Mouse (Mus musculus): Measurements from ENCODE around the gene Tanc1. TPM values are rescaled to one million over a fixed set of nuclear protein-coding genes. Genes with fewer than 3 reads are reported as not detected.

The Tanc1 gene
- total RNA-seq, 2 experiments from 2014 or later: 26.3 to 32.3 TPM

DNA sequence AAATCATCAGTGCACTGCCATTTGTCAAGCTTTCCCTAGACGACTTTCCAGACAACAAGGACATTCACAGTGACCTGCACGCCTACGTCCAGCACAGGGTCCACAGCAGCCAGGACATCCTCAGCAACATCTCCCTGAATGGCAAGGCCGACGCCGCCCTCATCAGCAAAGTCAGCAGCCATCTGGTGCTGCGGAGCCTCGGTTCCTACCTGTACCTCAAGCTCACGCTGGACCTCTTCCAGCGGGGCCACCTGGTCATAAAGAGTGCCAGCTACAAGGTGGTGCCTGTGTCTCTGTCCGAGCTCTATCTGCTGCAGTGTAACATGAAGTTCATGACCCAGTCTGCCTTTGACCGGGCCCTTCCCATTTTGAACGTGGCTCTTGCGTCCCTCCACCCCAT is 187.7 kb downstream of the Tanc1 start:
- Histone ChIP-seq H3K4me3 (no peak overlapping the region), H3K27ac (no peak overlapping the region)
- no peak for DNase-seq (ENCODE audit: extremely low spot score in 1 of 2, low spot score in 2 of 2)
- intact Hi-C loops (cut with DNase I): no loop called here
- TF ChIP-seq CTCF (IDR thresholded peaks at IDR 0.05): no peak

- no peak overlapping the region for H3K4me3 ChIP-seq
- no peak for TF ChIP-seq CTCF (IDR thresholded peaks at IDR 0.05)
These were observed 188.8 kb downstream of the Tanc1 start for GRCm38 (mm10) chr2:59800481-59801266.

DNA sequence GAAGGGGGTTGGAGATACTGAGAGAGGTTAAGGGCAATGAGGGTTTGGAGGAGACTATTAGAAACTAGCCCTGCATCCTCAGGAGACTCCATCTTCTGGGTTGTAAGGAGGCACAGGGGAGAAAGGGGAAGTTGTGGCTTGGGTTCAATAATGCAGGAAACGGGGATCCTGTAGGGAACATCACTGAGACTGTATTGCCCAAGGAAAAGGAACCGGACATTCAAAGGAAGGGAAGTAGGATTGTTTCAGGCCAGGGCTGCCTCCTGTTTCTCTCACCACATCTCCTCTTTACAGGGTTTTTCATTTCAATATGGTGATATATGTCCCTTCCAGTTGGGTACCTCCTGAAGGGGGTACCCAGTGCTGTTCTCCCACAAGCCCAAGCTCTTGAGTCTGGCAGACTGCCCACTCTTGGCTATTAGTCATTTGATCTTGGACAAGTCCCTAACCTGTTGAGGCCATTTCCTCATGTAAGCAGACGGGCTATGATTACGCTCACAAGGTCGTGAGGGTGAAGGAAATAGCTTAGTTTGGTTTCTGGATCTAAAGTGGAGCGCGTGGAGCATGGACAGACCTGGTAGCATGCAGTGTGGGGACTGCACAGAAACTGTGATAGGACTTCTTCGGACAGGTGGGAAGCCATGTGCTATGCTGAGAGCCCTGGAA is 191.0 kb downstream of the Tanc1 start:
- Histone ChIP-seq H3K27ac (no peak overlapping the region), H3K4me3 (no peak overlapping the region)
- intact Hi-C loops (cut with DNase I): no loop called here
- TF ChIP-seq CTCF (IDR thresholded peaks at IDR 0.05): no peak
- no peak for DNase-seq (ENCODE audit: extremely low spot score in 1 of 2, low spot score in 2 of 2)

More at GRCm38 (mm10) chr2:59800481-59801266, 188.8 kb downstream of the Tanc1 start:
- no peak for DNase-seq (ENCODE audit: extremely low spot score in 1 of 2, low spot score in 2 of 2)
- intact Hi-C loops (cut with DNase I): no loop called here
- no peak overlapping the region for H3K27ac ChIP-seq

GRCm38 (mm10) chr2:59805595-59805994 is 193.8 kb downstream of the Tanc1 start:
- H3K27ac ChIP-seq: no peak overlapping the region
- intact Hi-C loops (cut with DNase I): no loop called here
- TF ChIP-seq CTCF (IDR thresholded peaks at IDR 0.05): no peak
- no peak overlapping the region for H3K4me3 ChIP-seq
- DNase-seq (ENCODE audit: extremely low spot score in 1 of 2, low spot score in 2 of 2): no peak

GRCm38 (mm10) chr2:59806038-59806437 is 194.2 kb downstream of the Tanc1 start:
- intact Hi-C loops (cut with DNase I): no loop called here

DNA sequence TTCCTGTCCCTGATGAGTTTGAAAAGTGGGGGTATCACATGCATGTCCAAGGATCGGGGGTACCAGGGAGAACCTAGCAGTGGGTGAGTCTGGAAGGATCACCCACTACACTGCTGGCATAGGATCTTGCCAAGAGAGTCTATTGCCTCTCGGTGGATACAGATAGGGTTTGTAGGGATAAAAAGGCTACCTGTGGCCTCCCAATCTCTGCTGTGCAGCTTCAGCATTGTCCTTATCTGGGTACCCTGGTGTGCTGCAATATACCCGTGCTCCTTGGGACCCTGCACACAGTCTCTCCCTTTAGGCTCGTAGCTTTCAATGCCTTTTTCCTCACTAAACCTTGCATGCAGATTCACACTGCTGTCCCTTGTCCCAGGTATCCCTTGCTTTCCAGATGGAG is 196.8 kb downstream of the Tanc1 start:
- Histone ChIP-seq H3K27ac (no peak overlapping the region), H3K4me3 (no peak overlapping the region)
- no peak for TF ChIP-seq CTCF (IDR thresholded peaks at IDR 0.05)
- intact Hi-C loops (cut with DNase I): no loop called here
- no peak for DNase-seq (ENCODE audit: extremely low spot score in 1 of 2, low spot score in 2 of 2)

More at GRCm38 (mm10) chr2:59806038-59806437, 194.2 kb downstream of the Tanc1 start:
- no peak for TF ChIP-seq CTCF (IDR thresholded peaks at IDR 0.05)
- H3K4me3 ChIP-seq: no peak overlapping the region
- DNase-seq (ENCODE audit: extremely low spot score in 1 of 2, low spot score in 2 of 2): no peak
- H3K27ac ChIP-seq: no peak overlapping the region

DNA sequence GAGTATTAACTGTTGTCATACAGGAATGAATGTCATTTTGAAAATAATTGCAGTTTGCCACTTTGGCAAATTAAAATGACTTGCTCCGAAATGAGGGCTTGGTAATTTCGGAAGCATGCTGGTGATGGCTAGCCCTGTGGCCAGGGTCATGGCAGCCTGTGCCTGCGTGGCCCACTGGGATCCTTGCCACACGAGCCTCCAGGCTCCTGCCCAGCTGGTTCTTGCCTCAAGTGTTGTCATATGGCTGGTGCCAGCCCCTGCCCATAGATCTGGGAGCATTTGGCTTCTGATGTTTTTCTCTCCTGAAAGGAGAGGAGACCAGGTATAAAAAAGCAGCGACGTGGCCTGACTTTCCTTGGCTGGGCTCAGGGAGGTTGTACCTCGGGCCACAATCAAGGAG is 198.2 kb downstream of the Tanc1 start:
- intact Hi-C loops (cut with DNase I): no loop called here
- TF ChIP-seq CTCF (IDR thresholded peaks at IDR 0.05): no peak
- no peak for DNase-seq (ENCODE audit: extremely low spot score in 1 of 2, low spot score in 2 of 2)
- Histone ChIP-seq H3K27ac (no peak overlapping the region), H3K4me3 (no peak overlapping the region)

- intact Hi-C loops (cut with DNase I): no loop called here
- TF ChIP-seq CTCF (IDR thresholded peaks at IDR 0.05): no peak
- no peak overlapping the region for H3K27ac ChIP-seq
- no peak for DNase-seq (ENCODE audit: extremely low spot score in 1 of 2, low spot score in 2 of 2)
- no peak overlapping the region for H3K4me3 ChIP-seq
These were observed 199.4 kb downstream of the Tanc1 start for GRCm38 (mm10) chr2:59811247-59811646.

GRCm38 (mm10) chr2:59812641-59813040 is 200.8 kb downstream of the Tanc1 start:
- DNase-seq (ENCODE audit: extremely low spot score in 1 of 2, low spot score in 2 of 2): no peak
- H3K27ac ChIP-seq: no peak overlapping the region
- TF ChIP-seq CTCF (IDR thresholded peaks at IDR 0.05): no peak
- H3K4me3 ChIP-seq: no peak overlapping the region
- intact Hi-C loops (cut with DNase I): no loop called here

DNA sequence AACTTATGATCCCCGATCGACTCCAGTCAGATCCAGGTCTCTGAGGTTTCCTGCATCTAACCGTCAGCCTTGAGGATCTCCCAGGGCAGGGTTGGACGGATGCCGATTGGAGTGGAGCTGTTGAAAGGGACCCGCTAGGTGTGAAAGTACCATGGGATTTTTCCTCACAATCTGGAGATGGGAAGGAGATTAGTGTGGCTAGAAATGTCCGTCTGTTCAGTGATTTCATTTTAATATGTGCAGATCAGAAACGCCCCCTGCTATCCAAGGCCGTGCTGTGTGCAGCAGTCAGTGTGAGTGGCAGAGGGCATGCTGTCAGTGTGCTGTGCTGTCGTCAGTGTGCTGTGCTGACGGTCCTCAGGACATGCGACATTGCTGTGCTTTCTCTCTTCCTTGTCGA is 201.6 kb downstream of the Tanc1 start:
- no peak overlapping the region for H3K4me3 ChIP-seq
- intact Hi-C loops (cut with DNase I): no loop called here
- no peak overlapping the region for H3K27ac ChIP-seq
- no peak for DNase-seq (ENCODE audit: extremely low spot score in 1 of 2, low spot score in 2 of 2)
- no peak for TF ChIP-seq CTCF (IDR thresholded peaks at IDR 0.05)

- TF ChIP-seq CTCF (IDR thresholded peaks at IDR 0.05): no peak
- DNase-seq (ENCODE audit: extremely low spot score in 1 of 2, low spot score in 2 of 2): no peak
- Histone ChIP-seq H3K4me3 (no peak overlapping the region), H3K27ac (no peak overlapping the region)
- intact Hi-C loops (cut with DNase I): no loop called here
These were observed 203.2 kb downstream of the Tanc1 start for GRCm38 (mm10) chr2:59814997-59815396.

- H3K27ac ChIP-seq: no peak overlapping the region
- intact Hi-C loops (cut with DNase I): no loop called here
- no peak for DNase-seq (ENCODE audit: extremely low spot score in 1 of 2, low spot score in 2 of 2)
- no peak overlapping the region for H3K4me3 ChIP-seq
- no peak for TF ChIP-seq CTCF (IDR thresholded peaks at IDR 0.05)
These were observed 206.8 kb downstream of the Tanc1 start for GRCm38 (mm10) chr2:59818663-59819062.

- intact Hi-C loops (cut with DNase I): no loop called here
- H3K4me3 ChIP-seq: no peak overlapping the region
- H3K27ac ChIP-seq: no peak overlapping the region
- no peak for DNase-seq (ENCODE audit: extremely low spot score in 1 of 2, low spot score in 2 of 2)
- no peak for TF ChIP-seq CTCF (IDR thresholded peaks at IDR 0.05)
These were observed 207.6 kb downstream of the Tanc1 start for GRCm38 (mm10) chr2:59819415-59819814.
